Mouse (Mus musculus) myocyte (in vitro differentiated cells): ENCODE measurements at regions not wholly inside any gene's neighbourhood (a gene's known extent, or its start where the extent isn't known, plus 50 kb on each side); places are given as distances from the start of the nearest gene placed in this dataset.

Source experiments
- CEBPB ChIP-seq: IDR thresholded peaks from 2 replicates; pipeline ENCODE4 v1.6.1; 2011; ENCODE audit warnings: mild to moderate bottlenecking, moderate library complexity; ENCODE audit not compliant: poor library complexity, insufficient read depth, severe bottlenecking
- E2F4 ChIP-seq: IDR thresholded peaks from one replicate; pipeline ENCODE4 v1.6.1; 2011; ENCODE audit warnings: mild to moderate bottlenecking, control low read depth, moderate library complexity; ENCODE audit not compliant: insufficient read depth
- MAX ChIP-seq: IDR thresholded peaks from one replicate; pipeline ENCODE4 v1.6.1; 2011; ENCODE audit warnings: low read depth, mild to moderate bottlenecking, control low read depth
- MYOD1 ChIP-seq, 3 experiments: IDR thresholded peaks; one replicate each; pipeline ENCODE4 v1.6.1; 2011; ENCODE audit warnings: control low read depth in 2 of 3, low read depth in 2 of 3, mild to moderate bottlenecking in 2 of 3, moderate library complexity in 1 of 3; ENCODE audit not compliant: insufficient read length in 2 of 3, control insufficient read depth in 1 of 3
- MYOG ChIP-seq, 3 experiments: IDR thresholded peaks; one replicate each; pipeline ENCODE4 v1.6.1; 2011; ENCODE audit warnings: control low read depth in 2 of 3, low read depth in 2 of 3, mild to moderate bottlenecking in 2 of 3; ENCODE audit not compliant: insufficient read length in 2 of 3, control insufficient read depth in 1 of 3, insufficient read depth in 1 of 3
- POLR2A ChIP-seq: IDR thresholded peaks from one replicate; pipeline ENCODE4 v1.6.1; 2011; ENCODE audit warnings: low read depth, mild to moderate bottlenecking, control low read depth, moderate library complexity; ENCODE audit not compliant: insufficient read length
- POLR2AphosphoS2 ChIP-seq: IDR thresholded peaks from one replicate; pipeline ENCODE4 v1.6.1; 2011; ENCODE audit warnings: low read depth, control low read depth; ENCODE audit not compliant: insufficient read length
- REST ChIP-seq: IDR thresholded peaks from one replicate; pipeline ENCODE4 v1.6.1; 2011; ENCODE audit warnings: mild to moderate bottlenecking, control low read depth, moderate library complexity; ENCODE audit not compliant: insufficient read depth, insufficient read length
- TCF12 ChIP-seq: IDR thresholded peaks from one replicate; pipeline ENCODE4 v1.6.1; 2011; ENCODE audit warnings: mild to moderate bottlenecking, control low read depth; ENCODE audit not compliant: poor library complexity, insufficient read depth, severe bottlenecking
- USF1 ChIP-seq: IDR thresholded peaks from one replicate; pipeline ENCODE4 v1.6.1; 2011; ENCODE audit warnings: low read depth, mild to moderate bottlenecking, control low read depth, moderate library complexity

DNA sequence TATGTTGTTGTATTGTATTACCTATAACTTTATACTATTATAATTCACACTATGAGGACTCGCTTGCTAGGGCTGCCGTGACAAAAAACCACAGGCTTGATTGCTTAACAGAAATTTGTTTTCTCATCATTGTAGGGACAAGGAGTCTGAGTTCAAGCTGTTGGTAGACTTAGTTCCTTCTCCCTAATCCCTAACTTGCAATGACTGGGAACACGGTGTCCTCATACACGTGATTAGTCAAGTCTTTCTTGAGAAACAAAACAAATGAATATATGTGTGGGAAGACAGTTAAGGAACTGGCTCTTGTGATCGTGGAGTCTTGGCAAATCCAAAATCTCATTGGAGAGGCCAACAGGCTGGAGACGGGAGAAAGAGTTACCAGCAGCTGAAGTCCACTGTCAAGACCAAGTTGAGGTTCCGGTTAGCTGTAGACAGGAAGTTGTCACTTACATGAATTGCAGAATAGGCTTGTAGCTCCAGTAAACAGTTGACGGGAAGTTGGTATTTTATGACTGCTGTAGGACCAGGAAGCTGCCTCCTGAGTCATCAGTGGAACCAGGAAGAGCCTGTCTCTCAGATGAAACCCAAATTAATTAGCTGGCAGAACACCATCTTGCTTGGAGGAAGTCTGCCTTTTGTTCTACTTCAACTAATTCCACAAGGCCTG, 144.9 kb upstream of the Zfand5 start:
- no peak for TF ChIP-seq REST
- TF ChIP-seq CEBPB = no peak
- TF ChIP-seq POLR2A = no peak
- TF ChIP-seq TCF12 = no peak
- no peak for TF ChIP-seq MAX
- no peak for TF ChIP-seq POLR2AphosphoS2
- TF ChIP-seq MYOD1 (IDR thresholded peaks at IDR 0.05; ENCODE audit: control insufficient read depth in 1 of 3, insufficient read length in 2 of 3, low read depth in 2 of 3) = no peak
- TF ChIP-seq USF1 = no peak
- TF ChIP-seq MYOG (IDR thresholded peaks at IDR 0.05; ENCODE audit: control insufficient read depth in 1 of 3, insufficient read depth in 1 of 3, insufficient read length in 2 of 3, low read depth in 2 of 3) = no peak
- no peak for TF ChIP-seq E2F4
